Mouse (Mus musculus): ENCODE data around the gene Thyn1. TPM values are rescaled to one million over a fixed set of nuclear protein-coding genes. Genes with fewer than 3 reads are reported as not detected.

Thyn1 gene
- polyA plus RNA-seq, 1 experiment from 2014 or later, result 173 TPM

- no peak overlapping the region for H3K27ac ChIP-seq
- WGBS, result 97% methylated on average over 1 of the region's 1 CpGs
- peaks cover 89% of the 10 kb centered on the region for H3K36me3 ChIP-seq (replicated peaks)
- peaks cover 7% of the 10 kb centered on the region for H3K4me1 ChIP-seq
- no peak overlapping the region for H3K4me3 ChIP-seq
- DNase-seq (ENCODE audit: extremely low spot score, low spot score), result no peak
- H3K27me3 ChIP-seq (ENCODE audit: poor library complexity, severe bottlenecking), result no peaks in the 10 kb centered on the region
- no peaks in the 10 kb centered on the region for H3K9me3 ChIP-seq
These were observed 6.4 kb downstream of the Thyn1 start for GRCm38 (mm10) chr9:27005933-27006332.

GRCm38 (mm10) chr9:27006866-27007265 lies 7.4 kb downstream of the Thyn1 start:
- Histone ChIP-seq H3K4me1 (no peaks in the 10 kb centered on the region), H3K4me3 (no peak overlapping the region), H3K9me3 (no peaks in the 10 kb centered on the region), H3K27me3 (ENCODE audit: poor library complexity, severe bottlenecking) (no peaks in the 10 kb centered on the region), H3K27ac (no peak overlapping the region), H3K36me3 (replicated peaks) (peaks cover 98% of the 10 kb centered on the region)
- DNase-seq (ENCODE audit: extremely low spot score, low spot score), result no peak
- WGBS, result 92% methylated on average over 5 of the region's 5 CpGs

GRCm38 (mm10) chr9:27009231-27009630 lies 9.7 kb downstream of the Thyn1 start:
- Histone ChIP-seq H3K36me3 (replicated peaks) (peaks cover 99% of the 10 kb centered on the region), H3K4me3 (no peak overlapping the region), H3K9me3 (no peaks in the 10 kb centered on the region), H3K27ac (no peak overlapping the region), H3K4me1 (no peaks in the 10 kb centered on the region), H3K27me3 (ENCODE audit: poor library complexity, severe bottlenecking) (no peaks in the 10 kb centered on the region)
- DNase-seq (ENCODE audit: extremely low spot score, low spot score), result no peak
- 88% methylated on average over 5 of the region's 5 CpGs for WGBS

GRCm38 (mm10) chr9:27011572-27011971 lies 12.1 kb downstream of the Thyn1 start:
- Histone ChIP-seq H3K4me1 (no peaks in the 10 kb centered on the region), H3K9me3 (no peaks in the 10 kb centered on the region), H3K4me3 (no peak overlapping the region), H3K27ac (no peak overlapping the region), H3K36me3 (replicated peaks) (peaks cover 98% of the 10 kb centered on the region), H3K27me3 (ENCODE audit: poor library complexity, severe bottlenecking) (no peaks in the 10 kb centered on the region)
- WGBS, result 95% methylated on average over 4 of the region's 4 CpGs
- DNase-seq (ENCODE audit: extremely low spot score, low spot score), result no peak

- 95% methylated on average over 10 of the region's 10 CpGs for WGBS
- Histone ChIP-seq H3K27ac (no peak overlapping the region), H3K36me3 (replicated peaks) (peaks cover 86% of the 10 kb centered on the region), H3K4me1 (no peaks in the 10 kb centered on the region), H3K9me3 (no peaks in the 10 kb centered on the region), H3K27me3 (ENCODE audit: poor library complexity, severe bottlenecking) (no peaks in the 10 kb centered on the region), H3K4me3 (no peak overlapping the region)
- DNase-seq (ENCODE audit: extremely low spot score, low spot score), result no peak
These were observed 19.5 kb downstream of the Thyn1 start for GRCm38 (mm10) chr9:27018961-27019360.

GRCm38 (mm10) chr9:27023681-27024080 lies 24.2 kb downstream of the Thyn1 start:
- Histone ChIP-seq H3K27ac (no peak overlapping the region), H3K4me1 (peaks cover 18% of the 10 kb centered on the region), H3K4me3 (no peak overlapping the region), H3K9me3 (no peaks in the 10 kb centered on the region), H3K36me3 (replicated peaks) (peaks cover 49% of the 10 kb centered on the region), H3K27me3 (ENCODE audit: poor library complexity, severe bottlenecking) (no peaks in the 10 kb centered on the region)
- no peak for DNase-seq (ENCODE audit: extremely low spot score, low spot score)
- 92% methylated on average over 4 of the region's 4 CpGs for WGBS

- Histone ChIP-seq H3K4me3 (no peak overlapping the region), H3K27ac (no peak overlapping the region), H3K4me1 (peaks cover 30% of the 10 kb centered on the region), H3K36me3 (replicated peaks) (peaks cover 27% of the 10 kb centered on the region), H3K27me3 (ENCODE audit: poor library complexity, severe bottlenecking) (no peaks in the 10 kb centered on the region), H3K9me3 (no peaks in the 10 kb centered on the region)
- DNase-seq (ENCODE audit: extremely low spot score, low spot score), result no peak
- WGBS, result 91% methylated on average over 1 of the region's 1 CpGs
These were observed 27.2 kb downstream of the Thyn1 start for GRCm38 (mm10) chr9:27026708-27027107.

- peak; percentile 32 for DNase-seq (ENCODE audit: extremely low spot score, low spot score)
- peaks cover 5% of the 10 kb centered on the region; the same call in 1 of the 2 replicates for H3K36me3 ChIP-seq (replicated peaks)
- peaks cover 39% of the 10 kb centered on the region for H3K4me1 ChIP-seq
- H3K27ac ChIP-seq, result peak overlapping the region; percentile 95
- H3K9me3 ChIP-seq, result no peaks in the 10 kb centered on the region
- H3K27me3 ChIP-seq (ENCODE audit: poor library complexity, severe bottlenecking), result no peaks in the 10 kb centered on the region
- WGBS, result under 1% methylated on average over 50 of the region's 52 CpGs
- peak overlapping the region; percentile 99 for H3K4me3 ChIP-seq
These were observed 29.7 kb downstream of the Thyn1 start for GRCm38 (mm10) chr9:27029022-27029827.

GRCm38 (mm10) chr9:27029828-27030762 lies 30.6 kb downstream of the Thyn1 start, which contains the start of the genes Vps26b and Ncapd3:
Gene Vps26b (minus strand): TSS chr9:27030065.
Gene Ncapd3 (plus strand): TSS chr9:27030175.
- WGBS, result under 1% methylated on average over 72 of the region's 80 CpGs
- Histone ChIP-seq H3K9me3 (no peaks in the 10 kb centered on the region), H3K4me3 (peak within 1 kb of the TSS; percentile 99), H3K36me3 (replicated peaks) (peaks cover 4% of the 10 kb centered on the region; the same call in 1 of the 2 replicates), H3K27ac (peak within 1 kb of the TSS; percentile 95), H3K4me1 (peaks cover 39% of the 10 kb centered on the region), H3K27me3 (ENCODE audit: poor library complexity, severe bottlenecking) (no peaks in the 10 kb centered on the region)
- peak; percentile 96 for DNase-seq (ENCODE audit: extremely low spot score, low spot score)

GRCm38 (mm10) chr9:27030763-27031100 lies 31.2 kb downstream of the Thyn1 start:
- no peak for DNase-seq (ENCODE audit: extremely low spot score, low spot score)
- Histone ChIP-seq H3K27ac (peak overlapping the region; percentile 95), H3K4me3 (peak overlapping the region; percentile 99)

GRCm38 (mm10) chr9:27043892-27044291 lies 44.4 kb downstream of the Thyn1 start:
- H3K4me3 ChIP-seq, result no peak overlapping the region
- no peaks in the 10 kb centered on the region for H3K27me3 ChIP-seq (ENCODE audit: poor library complexity, severe bottlenecking)
- DNase-seq (ENCODE audit: extremely low spot score, low spot score), result no peak
- no peaks in the 10 kb centered on the region for H3K4me1 ChIP-seq
- no peak overlapping the region for H3K27ac ChIP-seq
- peaks cover 97% of the 10 kb centered on the region for H3K36me3 ChIP-seq (replicated peaks)
- H3K9me3 ChIP-seq, result no peaks in the 10 kb centered on the region
- 94% methylated on average over 5 of the region's 5 CpGs for WGBS

More at GRCm38 (mm10) chr9:27030763-27031100, 31.2 kb downstream of the Thyn1 start:
- peaks cover 6% of the 10 kb centered on the region; the same call in 1 of the 2 replicates for H3K36me3 ChIP-seq (replicated peaks)
- no peaks in the 10 kb centered on the region for H3K9me3 ChIP-seq
- H3K4me1 ChIP-seq, result peaks cover 39% of the 10 kb centered on the region
- under 1% methylated on average over 17 of the region's 17 CpGs for WGBS
- no peaks in the 10 kb centered on the region for H3K27me3 ChIP-seq (ENCODE audit: poor library complexity, severe bottlenecking)

- Histone ChIP-seq H3K4me1 (no peaks in the 10 kb centered on the region), H3K27ac (no peak overlapping the region), H3K9me3 (no peaks in the 10 kb centered on the region), H3K4me3 (no peak overlapping the region), H3K27me3 (ENCODE audit: poor library complexity, severe bottlenecking) (no peaks in the 10 kb centered on the region), H3K36me3 (replicated peaks) (peaks cover 95% of the 10 kb centered on the region)
- 92% methylated on average over 2 of the region's 2 CpGs for WGBS
- DNase-seq (ENCODE audit: extremely low spot score, low spot score), result no peak
These were observed 50.0 kb downstream of the Thyn1 start for GRCm38 (mm10) chr9:27049492-27049891.

Data from forebrain, embryonic 10.5 days (tissue).